Mouse (Mus musculus) central nervous system, embryonic 18 days (tissue): ENCODE results near the gene Vmn2r7. TPM values are rescaled to one million over a fixed set of nuclear protein-coding genes. Genes with fewer than 3 reads are reported as not detected.

Experiments
- polyA plus RNA-seq: library from polyadenylated mRNA; depleted of rRNA; stranded (reverse); fragments of >200 nt; gene quantifications from 2 replicates; pipeline ENCODE4 v1.2.3, GENCODE M21; 2012; rRNA removed

Gene Vmn2r7
- 0.01 and 0.03 TPM in 2 replicates for polyA plus RNA-seq

GRCm38 (mm10) chr3:64844665-64845064, at the start of gene Vmn2r7:
TSS of gene Vmn2r7 (minus strand) at chr3:64844765.

